Mouse (Mus musculus) midbrain, embryonic 11.5 days (tissue): ENCODE measurements around the gene Ly6g6f. TPM values are rescaled to one million over a fixed set of nuclear protein-coding genes. Genes with fewer than 3 reads are reported as not detected.

ENCODE experiments used
- ATAC-seq: fragments of 200-750 bp; cut with Nextera tagmentation; 2 replicates; pipeline ENCODE4 v1.8.0; 2017; ENCODE audit warnings: moderate TSS enrichment, moderate library complexity; ENCODE audit not compliant: low FRiP score
- DNase-seq: peaks from one replicate; pipeline ENCODE4 v3.0.0; 2015; ENCODE audit warnings: low spot score; ENCODE audit errors: missing footprints
- H3K27ac ChIP-seq: fragments of 300-500 bp; sonication (generic); 2 replicates; pipeline ENCODE4 v1.5.1; 2014; ENCODE audit warnings: low read depth, low read length
- H3K27me3 ChIP-seq: fragments of 300-500 bp; sonication (generic); 2 replicates; pipeline ENCODE4 v1.6.1; 2014; ENCODE audit warnings: mild to moderate bottlenecking, low read length, moderate library complexity, mixed read lengths; ENCODE audit not compliant: control insufficient read depth, insufficient read depth
- H3K36me3 ChIP-seq: fragments of 300-500 bp; sonication (generic); 2 replicates; pipeline ENCODE4 v1.6.1; 2014; ENCODE audit warnings: mild to moderate bottlenecking, low read length, moderate library complexity, mixed read lengths; ENCODE audit not compliant: control insufficient read depth, insufficient read depth
- H3K4me1 ChIP-seq: fragments of 300-500 bp; sonication (generic); 2 replicates; pipeline ENCODE4 v1.6.1; 2014; ENCODE audit warnings: low read length; ENCODE audit not compliant: control insufficient read depth, insufficient read depth
- H3K4me2 ChIP-seq: fragments of 300-500 bp; sonication (generic); 2 replicates; pipeline ENCODE4 v1.6.1; 2014; ENCODE audit warnings: mild to moderate bottlenecking, moderate library complexity
- H3K4me3 ChIP-seq: fragments of 300-500 bp; sonication (generic); 2 replicates; pipeline ENCODE4 v1.5.1; 2014; ENCODE audit warnings: low read depth, low read length
- H3K9ac ChIP-seq: fragments of 300-500 bp; sonication (generic); 2 replicates; pipeline ENCODE4 v1.6.1; 2014; ENCODE audit warnings: low read length
- H3K9me3 ChIP-seq: fragments of 300-500 bp; sonication (generic); 2 replicates; pipeline ENCODE4 v1.6.1; 2016; ENCODE audit warnings: low read length; ENCODE audit not compliant: control insufficient read depth
- WGBS: fragments of 180-500 bp; shearing (Covaris S2); extraction: QIAGEN DNeasy Blood & Tissue Kit; methylation state at CpG from one replicate; pipeline ENCODE4 v1.1.7; 2014; 5-methylcytosine and 5-hydroxymethylcytosine counted together
- polyA plus RNA-seq: library from polyadenylated mRNA; unstranded; fragments of >200 nt; fragmentation: Nextera tagmentation; extraction: Ambion mirVana; gene quantifications from 2 replicates; pipeline ENCODE4 v1.2.1, GENCODE M21; 2014

Ly6g6f gene
- polyA plus RNA-seq, 1 experiment from 2014 or later: 0.74 TPM

DNA sequence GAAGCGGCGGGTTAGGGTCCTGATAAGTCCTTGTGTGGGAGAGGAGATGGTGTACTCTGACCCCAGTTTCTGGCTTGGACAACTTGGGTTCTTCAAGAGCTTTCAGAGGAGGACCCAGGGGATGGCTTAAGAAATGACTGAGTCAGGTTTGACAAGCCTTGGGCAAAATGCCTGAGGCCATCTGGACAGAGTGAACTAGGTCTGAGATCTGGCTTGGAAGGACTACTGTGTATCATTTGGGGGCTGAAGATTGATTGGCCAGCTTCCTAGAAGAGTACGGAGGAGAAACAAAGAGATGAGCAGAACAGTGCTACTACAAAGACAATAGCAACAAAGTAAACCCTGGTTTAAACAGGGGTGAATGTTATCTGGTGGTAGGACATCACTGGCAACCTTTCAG lies 21.9 kb downstream of the Ly6g6f start:
- ATAC-seq (no peak), DNase-seq (no peak)
- no peaks in the 10 kb centered on the region for H3K9me3 ChIP-seq
- H3K4me2 ChIP-seq: no peak overlapping the region
- H3K9ac ChIP-seq: no peak overlapping the region
- WGBS: 93% methylated on average over 3 of the region's 3 CpGs
- peaks cover 8% of the 10 kb centered on the region; the same call in 1 of the 2 replicates for H3K36me3 ChIP-seq
- H3K4me3 ChIP-seq: no peak overlapping the region
- peaks cover 27% of the 10 kb centered on the region for H3K4me1 ChIP-seq
- H3K27ac ChIP-seq: no peak overlapping the region
- H3K27me3 ChIP-seq: peaks cover 11% of the 10 kb centered on the region

DNA sequence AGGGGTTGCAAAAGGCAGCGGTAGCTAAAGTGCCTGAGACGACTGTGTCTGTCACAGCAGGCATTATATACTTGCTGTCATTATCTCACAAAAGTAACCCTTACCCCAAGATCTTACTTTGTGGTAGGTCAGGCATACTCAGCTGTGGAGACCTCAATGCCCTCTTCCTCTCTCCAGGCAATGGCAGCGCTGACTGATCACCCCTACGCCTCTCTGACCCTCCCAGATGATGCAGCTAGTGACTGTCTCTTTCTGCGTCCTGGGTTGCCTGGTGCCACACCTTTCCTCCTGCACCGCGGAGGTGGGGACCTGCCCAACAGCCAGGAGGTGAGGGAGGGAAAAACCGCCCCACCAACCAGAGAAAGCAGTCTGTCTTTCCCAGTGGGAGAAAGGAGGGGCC lies 24.1 kb downstream of the Ly6g6f start:
- Histone ChIP-seq H3K4me1 (peaks cover 30% of the 10 kb centered on the region), H3K4me2 (no peak overlapping the region), H3K36me3 (peaks cover 11% of the 10 kb centered on the region; the same call in 1 of the 2 replicates), H3K9me3 (no peaks in the 10 kb centered on the region), H3K27me3 (peaks cover 5% of the 10 kb centered on the region; the same call in 1 of the 2 replicates), H3K4me3 (no peak overlapping the region), H3K9ac (0 out of 2 replicates have a peak overlapping the region, but pooled peaks have one; percentile 13), H3K27ac (no peak overlapping the region)
- ATAC-seq (no peak), DNase-seq (no peak)
- WGBS: 85% methylated on average over 8 of the region's 8 CpGs

DNA sequence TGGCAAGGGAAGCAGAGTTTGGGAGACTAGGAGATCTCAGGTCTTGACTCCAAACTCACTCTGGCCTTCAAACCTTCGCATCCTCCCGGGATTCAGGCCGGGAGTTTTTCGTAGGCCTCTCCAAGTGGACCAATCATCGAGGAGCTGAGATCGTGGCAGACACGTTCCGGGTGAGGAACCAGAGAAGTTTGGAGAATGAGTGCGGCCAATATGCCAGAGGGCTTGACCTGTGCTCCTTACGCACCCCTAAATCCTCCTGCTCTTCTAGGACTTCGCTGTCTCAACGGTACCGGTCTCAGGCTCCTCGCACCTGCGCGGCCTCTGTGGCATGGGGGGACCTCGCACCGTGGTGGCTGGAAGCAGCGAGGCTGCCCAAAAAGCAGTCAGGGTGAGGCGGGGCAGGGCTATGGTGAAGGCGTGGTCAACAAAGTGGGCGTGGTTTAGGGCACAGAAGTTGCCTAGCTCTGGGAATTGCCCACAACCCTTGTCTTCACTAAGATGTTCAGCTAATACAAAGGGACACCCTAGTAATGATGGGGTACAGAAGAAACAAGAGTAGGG lies 24.6 kb downstream of the Ly6g6f start:
- WGBS: 60% methylated on average over 22 of the region's 22 CpGs
- no peak overlapping the region for H3K27ac ChIP-seq
- no peaks in the 10 kb centered on the region for H3K9me3 ChIP-seq
- ATAC-seq (no peak), DNase-seq (no peak)
- H3K36me3 ChIP-seq: peaks cover 13% of the 10 kb centered on the region
- H3K4me1 ChIP-seq: peaks cover 29% of the 10 kb centered on the region
- peak overlapping the region; percentile 84 for H3K4me3 ChIP-seq
- H3K4me2 ChIP-seq: peak overlapping the region; percentile 77
- H3K27me3 ChIP-seq: peaks cover 4% of the 10 kb centered on the region; the same call in 1 of the 2 replicates
- peak overlapping the region; percentile 98; the same call in 1 of the 2 replicates for H3K9ac ChIP-seq

DNA sequence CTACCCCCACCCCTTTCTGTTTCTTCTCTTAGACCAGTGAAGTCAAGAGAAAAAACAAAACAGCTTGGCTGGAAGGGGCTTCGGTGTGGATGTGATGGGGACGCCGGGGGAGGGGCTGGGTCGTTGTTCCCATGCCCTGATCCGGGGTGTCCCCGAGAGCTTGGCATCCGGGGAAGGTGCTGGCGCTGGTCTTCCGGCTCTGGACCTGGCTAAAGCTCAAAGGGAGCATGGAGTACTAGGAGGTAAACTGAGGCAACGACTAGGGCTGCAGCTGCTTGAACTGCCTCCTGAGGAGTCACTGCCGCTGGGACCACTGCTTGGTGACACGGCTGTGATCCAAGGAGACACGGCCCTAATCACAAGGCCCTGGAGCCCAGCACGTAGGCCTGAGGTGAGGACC lies 25.3 kb downstream of the Ly6g6f start:
- H3K4me1 ChIP-seq: peaks cover 22% of the 10 kb centered on the region
- peaks cover 16% of the 10 kb centered on the region for H3K36me3 ChIP-seq
- H3K27me3 ChIP-seq: no peaks in the 10 kb centered on the region
- peak overlapping the region; percentile 77 for H3K4me2 ChIP-seq
- peak overlapping the region; percentile 84 for H3K4me3 ChIP-seq
- no peak overlapping the region for H3K27ac ChIP-seq
- peak; percentile 10; the same call in 1 of the 2 replicates for ATAC-seq
- 22% methylated on average over 14 of the region's 14 CpGs for WGBS
- no peaks in the 10 kb centered on the region for H3K9me3 ChIP-seq
- DNase-seq: no peak
- H3K9ac ChIP-seq: peak overlapping the region; percentile 98

DNA sequence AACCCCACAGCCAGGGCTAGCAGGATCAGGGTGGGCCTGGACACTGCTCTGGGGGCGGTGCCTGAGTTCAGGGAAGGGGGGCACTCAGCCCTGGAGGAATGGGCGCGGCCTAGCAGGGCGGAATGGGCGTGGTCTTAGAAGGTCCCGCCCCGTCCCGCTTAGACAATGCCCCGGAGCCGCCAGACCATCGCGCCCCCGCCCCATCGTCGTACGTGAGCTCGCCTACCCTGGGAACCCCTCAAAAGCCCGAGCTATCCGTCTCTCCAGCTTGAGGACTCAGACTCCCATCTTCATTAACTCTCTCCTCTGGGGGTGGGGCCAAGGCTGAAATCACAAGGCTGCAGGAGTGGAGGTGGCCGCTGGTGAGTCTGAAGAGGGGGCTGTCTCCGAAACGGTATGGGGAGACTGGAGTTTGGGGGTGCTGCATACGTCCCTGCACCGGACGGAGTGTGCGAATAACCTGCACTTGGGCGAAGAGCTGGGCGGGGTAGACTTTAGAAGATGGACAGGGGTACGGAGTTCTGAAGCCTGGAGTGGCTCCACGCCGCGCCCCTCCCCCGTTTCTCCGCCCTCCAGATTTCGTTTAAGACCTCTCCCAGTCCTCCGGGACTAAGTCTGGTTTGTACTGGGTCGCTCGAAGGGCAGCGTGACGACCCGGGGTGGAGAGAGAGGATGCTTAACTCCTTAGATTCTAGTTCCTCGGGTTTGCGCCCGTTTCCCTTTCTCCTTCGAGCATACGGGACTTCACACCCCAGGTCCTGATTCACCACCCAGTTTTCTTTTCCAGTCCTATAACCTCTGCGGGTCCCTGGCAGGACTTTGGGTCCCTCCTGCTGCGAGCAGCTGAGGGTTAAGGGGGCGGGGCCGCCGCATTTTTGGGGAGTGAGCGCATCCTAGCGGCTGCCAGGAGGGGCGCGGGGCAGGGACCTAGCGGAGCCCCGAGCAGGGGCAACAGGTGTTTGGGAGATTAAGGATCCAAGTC lies 26.2 kb downstream of the Ly6g6f start, which contains the start of gene Ddah2:
Ddah2 (plus strand) TSS at position 125 of the 982 bp plus-strand sequence.
- Histone ChIP-seq H3K9me3 (no peaks in the 10 kb centered on the region), H3K27ac (peak within 1 kb of the TSS; percentile 95), H3K4me1 (peaks cover 16% of the 10 kb centered on the region), H3K36me3 (peaks cover 18% of the 10 kb centered on the region), H3K4me2 (peak within 1 kb of the TSS; percentile 77), H3K4me3 (peak within 1 kb of the TSS; percentile 84), H3K27me3 (no peaks in the 10 kb centered on the region), H3K9ac (peak within 1 kb of the TSS; percentile 98)
- under 1% methylated on average over 57 of the region's 57 CpGs for WGBS
- ATAC-seq (peak; percentile 96), DNase-seq (peak; percentile 99)

DNA sequence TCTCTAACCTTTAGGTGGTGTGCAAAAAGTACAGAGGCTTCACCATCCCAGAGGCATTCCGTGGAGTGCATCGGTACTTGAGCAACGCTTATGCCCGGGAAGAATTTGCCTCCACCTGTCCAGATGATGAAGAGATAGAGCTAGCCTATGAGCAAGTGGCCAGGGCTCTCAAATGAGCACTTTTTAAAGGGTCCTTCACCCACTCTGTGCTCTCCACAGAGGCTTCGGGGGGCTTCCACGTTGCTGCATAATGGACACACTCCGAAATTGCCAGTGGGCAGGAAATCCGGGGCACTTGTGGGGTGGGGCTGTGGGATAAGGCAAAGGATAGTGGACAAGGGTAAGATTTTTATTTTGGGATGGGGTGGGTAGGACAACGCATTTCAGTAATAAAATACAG lies 27.1 kb downstream of the Ly6g6f start:
- DNase-seq (no peak), ATAC-seq (peak; percentile 5; the same call in 1 of the 2 replicates)
- H3K9me3 ChIP-seq: no peaks in the 10 kb centered on the region
- H3K4me1 ChIP-seq: peaks cover 16% of the 10 kb centered on the region
- no peak overlapping the region; the same call in 1 of the 2 replicates for H3K4me3 ChIP-seq
- H3K36me3 ChIP-seq: peaks cover 24% of the 10 kb centered on the region
- H3K9ac ChIP-seq: peak overlapping the region; percentile 98
- WGBS: 73% methylated on average over 9 of the region's 9 CpGs
- no peak overlapping the region; the same call in 1 of the 2 replicates for H3K4me2 ChIP-seq
- H3K27ac ChIP-seq: peak overlapping the region; percentile 95
- H3K27me3 ChIP-seq: no peaks in the 10 kb centered on the region

DNA sequence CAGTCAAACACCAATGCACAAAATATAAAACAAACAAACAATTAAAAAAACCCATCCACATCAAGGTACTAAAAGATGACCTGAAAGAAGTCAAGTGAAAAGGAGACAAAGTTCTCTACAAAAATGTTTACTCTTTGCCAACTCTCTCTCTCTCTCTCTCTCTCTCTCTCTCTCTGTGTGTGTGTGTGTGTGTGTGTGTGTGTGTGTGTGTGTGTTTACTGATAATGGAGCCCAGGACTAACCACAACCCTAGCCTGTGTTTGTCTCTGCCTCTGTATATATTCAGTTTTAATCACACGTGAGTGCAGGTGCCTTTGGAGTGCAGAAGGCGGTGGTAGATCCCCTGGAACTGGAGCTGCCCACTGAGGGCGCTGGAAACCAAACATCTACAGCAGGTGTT lies 28.3 kb downstream of the Ly6g6f start:
- Histone ChIP-seq H3K9me3 (no peaks in the 10 kb centered on the region), H3K4me2 (no peak overlapping the region), H3K27me3 (no peaks in the 10 kb centered on the region), H3K4me1 (peaks cover 19% of the 10 kb centered on the region), H3K9ac (no peak overlapping the region), H3K4me3 (no peak overlapping the region), H3K27ac (no peak overlapping the region), H3K36me3 (peaks cover 26% of the 10 kb centered on the region)
- DNase-seq: no peak
- 81% methylated on average over 3 of the region's 3 CpGs for WGBS
- no peak for ATAC-seq

DNA sequence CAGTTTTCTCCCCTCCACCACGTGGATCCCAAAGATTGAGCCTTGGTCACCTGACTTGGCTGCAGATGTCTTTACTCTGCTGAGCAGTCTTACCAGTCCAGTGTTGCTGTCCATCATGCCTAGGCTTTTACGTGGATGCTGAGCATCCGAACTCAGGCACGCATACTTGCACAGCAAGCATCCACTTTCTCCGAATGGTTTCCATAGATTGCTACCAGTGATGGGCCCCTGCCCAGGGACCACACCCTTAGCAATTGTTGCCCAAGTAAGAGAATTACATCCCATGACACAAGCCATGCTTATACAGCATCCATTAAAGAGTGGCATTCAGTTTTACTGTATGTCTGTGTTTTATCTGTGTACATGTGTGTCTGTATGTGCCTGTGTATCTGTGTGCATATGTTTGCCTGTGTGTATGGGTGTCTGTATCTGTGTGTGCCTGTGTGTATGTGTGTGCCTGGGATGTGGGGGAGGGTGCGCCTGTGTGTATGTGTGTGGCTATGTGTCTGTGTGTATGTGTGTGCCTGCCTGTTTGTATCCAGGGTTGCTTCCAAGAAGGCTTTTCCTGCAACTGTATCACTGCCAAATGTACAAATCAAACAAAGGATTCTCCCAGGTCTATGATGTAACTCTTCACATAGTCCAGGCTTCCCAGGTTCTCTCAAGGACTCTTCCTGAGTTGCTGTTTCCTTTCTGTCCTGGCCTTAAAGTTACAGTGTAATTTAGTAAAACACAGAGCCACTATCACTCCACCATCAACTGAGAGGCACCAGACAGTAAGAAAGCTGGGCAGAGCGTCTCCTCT lies 29.5 kb downstream of the Ly6g6f start:
- no peak overlapping the region for H3K27ac ChIP-seq
- H3K4me2 ChIP-seq: no peak overlapping the region
- WGBS: 93% methylated on average over 7 of the region's 7 CpGs
- DNase-seq: no peak
- no peaks in the 10 kb centered on the region for H3K27me3 ChIP-seq
- peaks cover 27% of the 10 kb centered on the region for H3K4me1 ChIP-seq
- no peak for ATAC-seq
- H3K36me3 ChIP-seq: peaks cover 18% of the 10 kb centered on the region
- H3K4me3 ChIP-seq: no peak overlapping the region
- H3K9ac ChIP-seq: no peak overlapping the region
- no peaks in the 10 kb centered on the region for H3K9me3 ChIP-seq
